In the genomic region with DNA sequence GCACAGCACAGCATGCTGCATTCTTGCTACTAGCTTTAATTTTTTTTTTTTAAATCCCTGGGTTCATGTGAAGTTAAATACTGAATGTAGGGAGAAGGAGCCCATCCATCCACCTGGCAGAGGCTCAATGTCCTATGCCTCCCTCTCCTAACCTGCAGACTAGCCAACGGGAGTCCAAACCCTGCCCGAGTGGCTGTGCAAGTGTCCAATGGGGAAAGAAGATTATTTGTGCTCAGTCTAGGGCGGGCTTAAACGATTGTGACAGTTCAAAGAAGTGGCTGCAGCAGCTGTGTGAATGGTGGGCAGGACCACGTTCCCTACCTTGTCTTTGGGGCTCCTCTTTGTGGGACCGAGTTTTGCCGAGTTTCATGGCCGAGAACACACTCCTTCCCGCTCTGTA, we compare ENCODE assay signal across 11 mouse cellular contexts. TPM values are rescaled to one million over a fixed set of nuclear protein-coding genes. Genes with fewer than 3 reads are reported as not detected.
DNase-seq lines count a peak whose midpoint lies in the region; ATAC-seq lines count a peak whose summit lies in the region.
"Had no signal": no experiment of that assay in that cellular context is flagged by ENCODE, and none has a peak within 500 bp of the region (broad histone marks: within the 10 kb centered on the region; RNA-seq: fewer than 3 reads in every experiment).

No protein-coding gene starts in this region.

- no peaks in the 10 kb centered on the region for H3K9me3 ChIP-seq in forebrain, embryonic 10.5 days
- H3K9me3 ChIP-seq in forebrain, embryonic 16.5 days (ENCODE audit: control insufficient read depth, low read length) = no peaks in the 10 kb centered on the region
- no peaks in the 10 kb centered on the region for H3K9me3 ChIP-seq in forebrain, embryonic 13.5 days (replicated peaks)
- H3K9me3 ChIP-seq in midbrain, embryonic 16.5 days (replicated peaks; ENCODE audit: control insufficient read depth, low read length, poor library complexity, severe bottlenecking) = no peaks in the 10 kb centered on the region

- H3K4me1 ChIP-seq in forebrain, embryonic 10.5 days = peaks cover 26% of the 10 kb centered on the region
- no peaks in the 10 kb centered on the region; the same call in 1 of the 2 replicates for H3K4me1 ChIP-seq in forebrain, embryonic 16.5 days (replicated peaks; ENCODE audit: control insufficient read depth, insufficient read depth, low read length)
- H3K4me1 ChIP-seq in forebrain, embryonic 13.5 days = peaks cover 2% of the 10 kb centered on the region
- peaks cover 10% of the 10 kb centered on the region; the same call in 1 of the 2 replicates for H3K4me1 ChIP-seq in midbrain, embryonic 16.5 days (ENCODE audit: control insufficient read depth, insufficient read depth, low read length)

- WGBS in forebrain, embryonic 10.5 days = 12% methylated on average over 9 of the region's 9 CpGs
- WGBS in forebrain, embryonic 16.5 days = 5% methylated on average over 9 of the region's 9 CpGs
- WGBS in forebrain, embryonic 13.5 days = 4% methylated on average over 9 of the region's 9 CpGs
- WGBS in midbrain, embryonic 16.5 days = 2% methylated on average over 9 of the region's 9 CpGs

- no peak overlapping the region for H3K9ac ChIP-seq in forebrain, embryonic 16.5 days (replicated peaks; ENCODE audit: low read depth, low read length)
- H3K9ac ChIP-seq in forebrain, embryonic 13.5 days = no peak overlapping the region
- no peak overlapping the region for H3K9ac ChIP-seq in midbrain, embryonic 16.5 days (ENCODE audit: low read depth, low read length)

- peak overlapping the region; percentile 63; the same call in 1 of the 2 replicates for H3K27ac ChIP-seq in forebrain, embryonic 10.5 days
- H3K27ac ChIP-seq in forebrain, embryonic 16.5 days (ENCODE audit: low read length) = no peak overlapping the region
- no peak overlapping the region for H3K27ac ChIP-seq in forebrain, embryonic 13.5 days
- H3K27ac ChIP-seq in midbrain, embryonic 16.5 days (ENCODE audit: low read length) = no peak overlapping the region
- H3K27ac ChIP-seq: gastrocnemius, adult 2 months; stomach, postnatal 0 days had no signal

- no peak overlapping the region for H3K4me2 ChIP-seq in forebrain, embryonic 16.5 days (ENCODE audit: low read length)
- peak overlapping the region; percentile 32 for H3K4me2 ChIP-seq in forebrain, embryonic 13.5 days
- peak overlapping the region; percentile 41 for H3K4me2 ChIP-seq in midbrain, embryonic 16.5 days (ENCODE audit: low read length)

- peaks cover 43% of the 10 kb centered on the region for H3K27me3 ChIP-seq in forebrain, embryonic 10.5 days (ENCODE audit: poor library complexity, severe bottlenecking)
- no peaks in the 10 kb centered on the region for H3K27me3 ChIP-seq in forebrain, embryonic 16.5 days (replicated peaks; ENCODE audit: control insufficient read depth, insufficient read depth, low read length)
- H3K27me3 ChIP-seq in forebrain, embryonic 13.5 days = peaks cover 19% of the 10 kb centered on the region
- H3K27me3 ChIP-seq in midbrain, embryonic 16.5 days (ENCODE audit: control insufficient read depth, insufficient read depth, low read depth, low read length) = no peaks in the 10 kb centered on the region

- peak overlapping the region; percentile 31; the same call in 1 of the 2 replicates for H3K4me3 ChIP-seq in forebrain, embryonic 10.5 days
- no peak overlapping the region for H3K4me3 ChIP-seq in forebrain, embryonic 16.5 days (replicated peaks; ENCODE audit: low read length)
- H3K4me3 ChIP-seq in forebrain, embryonic 13.5 days = no peak overlapping the region
- no peak overlapping the region for H3K4me3 ChIP-seq in midbrain, embryonic 16.5 days (ENCODE audit: low read depth, low read length)
- H3K4me3 ChIP-seq: gastrocnemius, adult 2 months had no signal

- DNase-seq in forebrain, embryonic 10.5 days (ENCODE audit: extremely low spot score, low spot score) = peak; percentile 34
- peak; percentile 2 for DNase-seq in lung, postnatal 14 days
- DNase-seq in lung, postnatal 25 days (ENCODE audit: low spot score) = no peak
- DNase-seq in left cerebral cortex, adult 18-20 months (ENCODE audit: low spot score in 2 of 2) = no peak
- no peak for DNase-seq in spleen, postnatal 10 days (ENCODE audit: low spot score in 2 of 2)
- DNase-seq: gastrocnemius, adult 2 months had no signal

- no peaks in the 10 kb centered on the region for H3K36me3 ChIP-seq in forebrain, embryonic 10.5 days (replicated peaks)
- H3K36me3 ChIP-seq in forebrain, embryonic 16.5 days (ENCODE audit: control insufficient read depth, insufficient read depth) = no peaks in the 10 kb centered on the region
- H3K36me3 ChIP-seq in forebrain, embryonic 13.5 days (ENCODE audit: poor library complexity, severe bottlenecking) = no peaks in the 10 kb centered on the region
- H3K36me3 ChIP-seq in midbrain, embryonic 16.5 days (ENCODE audit: control insufficient read depth, insufficient read depth, low read length) = no peaks in the 10 kb centered on the region

- ATAC-seq in forebrain, embryonic 16.5 days = no peak
- no peak for ATAC-seq in forebrain, embryonic 13.5 days
- peak; percentile 82 for ATAC-seq in midbrain, embryonic 16.5 days

RNA-seq across cellular contexts. Expression of gene Otof, which starts 54.9 kb away (rescaled TPM):
- 0.06 and 0.12 TPM in 2 replicates for polyA plus RNA-seq in forebrain, embryonic 10.5 days (2016; fragmentation: Nextera tagmentation; extraction: Ambion mirVana)
- 1.9 and 4.2 TPM in 2 replicates for polyA plus RNA-seq in forebrain, embryonic 16.5 days (2015; fragmentation: Nextera tagmentation; extraction: Ambion mirVana)
- 0.41 and 0.98 TPM in 2 replicates for polyA plus RNA-seq in forebrain, embryonic 13.5 days (2015; fragmentation: Nextera tagmentation; extraction: Ambion mirVana)
- 4.0 and 5.5 TPM in 2 replicates for polyA plus RNA-seq in midbrain, embryonic 16.5 days (2015; fragmentation: Nextera tagmentation; extraction: Ambion mirVana)
- total RNA-seq in left cerebral cortex, adult 18-20 months (2021) = 10 to 100 TPM; 19.7 to 19.8 TPM

RNA-seq across cellular contexts. Expression of gene 1700001C02Rik, which starts 59.0 kb away (rescaled TPM):
- polyA plus RNA-seq in forebrain, embryonic 10.5 days (2016; fragmentation: Nextera tagmentation; extraction: Ambion mirVana) = not detected in 2 replicates
- polyA plus RNA-seq in forebrain, embryonic 16.5 days (2015; fragmentation: Nextera tagmentation; extraction: Ambion mirVana) = 0.71 and 0.94 TPM in 2 replicates
- polyA plus RNA-seq in forebrain, embryonic 13.5 days (2015; fragmentation: Nextera tagmentation; extraction: Ambion mirVana) = 0.23 and 0.93 TPM in 2 replicates
- polyA plus RNA-seq in midbrain, embryonic 16.5 days (2015; fragmentation: Nextera tagmentation; extraction: Ambion mirVana) = 0.71 and 2.1 TPM in 2 replicates
- not detected for total RNA-seq in left cerebral cortex, adult 18-20 months (2021)
- total RNA-seq: gastrocnemius, adult 2 months; left cerebral cortex, postnatal 25 days had no signal
- polyA plus RNA-seq: stomach, postnatal 0 days had no signal

Comparison
In these comparisons a context has a peak if more than half of its experiments do, and no peak if none do; other contexts are left out.
1. DNase-seq: peak in forebrain, embryonic 10.5 days (single experiment) and lung, postnatal 14 days (single experiment); none in lung, postnatal 25 days (single experiment), left cerebral cortex, adult 18-20 months (0 of 2) and spleen, postnatal 10 days (0 of 2).